Mouse (Mus musculus) hindbrain, postnatal 0 days (tissue): ENCODE results near the gene Abcg8. TPM values are rescaled to one million over a fixed set of nuclear protein-coding genes. Genes with fewer than 3 reads are reported as not detected.

Source experiments
- ATAC-seq: fragments of 200-750 bp; cut with Nextera tagmentation; 2 replicates; pipeline ENCODE4 v1.8.0; 2017; ENCODE audit warnings: mild to moderate bottlenecking, moderate TSS enrichment, moderate library complexity
- DNase-seq: peaks from one replicate; pipeline ENCODE4 v3.0.0-alpha.2; 2015; ENCODE audit warnings: low spot score
- H3K27ac ChIP-seq: fragments of 300-500 bp; sonication (generic); 2 replicates; pipeline ENCODE4 v1.5.1; 2014; ENCODE audit warnings: mild to moderate bottlenecking
- H3K27me3 ChIP-seq: fragments of 300-500 bp; sonication (generic); 2 replicates; pipeline ENCODE4 v1.6.1; 2014; ENCODE audit warnings: low read length, mixed read lengths; ENCODE audit not compliant: insufficient read depth
- H3K36me3 ChIP-seq: fragments of 300-500 bp; sonication (generic); 2 replicates; pipeline ENCODE4 v1.6.1; 2014; ENCODE audit warnings: low read length, mixed read lengths; ENCODE audit not compliant: insufficient read depth
- H3K4me1 ChIP-seq: fragments of 300-500 bp; sonication (generic); 2 replicates; pipeline ENCODE4 v1.6.1; 2014; ENCODE audit warnings: antibody characterized with exemption, low read length, mixed read lengths; ENCODE audit not compliant: insufficient read depth
- H3K4me2 ChIP-seq: fragments of 300-500 bp; sonication (generic); 2 replicates; pipeline ENCODE4 v1.6.1; 2014; ENCODE audit warnings: low read depth, mild to moderate bottlenecking, low read length, moderate library complexity, mixed read lengths
- H3K4me3 ChIP-seq: fragments of 300-500 bp; sonication (generic); 2 replicates; pipeline ENCODE4 v1.5.1; 2014; ENCODE audit warnings: low read length
- H3K9ac ChIP-seq: fragments of 300-500 bp; sonication (generic); replicated peaks from 2 replicates; pipeline ENCODE4 v1.6.1; 2014; ENCODE audit warnings: mild to moderate bottlenecking, low read length, moderate library complexity, mixed read lengths
- H3K9me3 ChIP-seq: fragments of 300-500 bp; sonication (generic); 2 replicates; pipeline ENCODE4 v1.6.1; 2016; ENCODE audit warnings: low read length, mixed read lengths
- CTCF ChIP-seq: IDR thresholded peaks from 2 replicates; pipeline ENCODE4 v1.5.1; 2016; ENCODE audit warnings: antibody characterized with exemption, control low read depth, low read depth
- WGBS: fragments of 180-500 bp; shearing (Covaris S2); extraction: QIAGEN DNeasy Blood & Tissue Kit; methylation state at CpG from one replicate; pipeline ENCODE4 v1.1.7; 2014; 5-methylcytosine and 5-hydroxymethylcytosine counted together
- polyA plus RNA-seq: library from polyadenylated mRNA; unstranded; fragments of >200 nt; fragmentation: Nextera tagmentation; extraction: Ambion mirVana; gene quantifications from 2 replicates; pipeline ENCODE4 v1.2.1, GENCODE M21; 2015
- total RNA-seq: library from RNA; depleted of rRNA; stranded (reverse); fragments of >200 nt; gene quantifications from 2 replicates; pipeline ENCODE4 v1.2.3, GENCODE M21; 2014

The Abcg8 gene
- total and polyA plus RNA-seq, 2 experiments from 2014 or later: not detected

DNA sequence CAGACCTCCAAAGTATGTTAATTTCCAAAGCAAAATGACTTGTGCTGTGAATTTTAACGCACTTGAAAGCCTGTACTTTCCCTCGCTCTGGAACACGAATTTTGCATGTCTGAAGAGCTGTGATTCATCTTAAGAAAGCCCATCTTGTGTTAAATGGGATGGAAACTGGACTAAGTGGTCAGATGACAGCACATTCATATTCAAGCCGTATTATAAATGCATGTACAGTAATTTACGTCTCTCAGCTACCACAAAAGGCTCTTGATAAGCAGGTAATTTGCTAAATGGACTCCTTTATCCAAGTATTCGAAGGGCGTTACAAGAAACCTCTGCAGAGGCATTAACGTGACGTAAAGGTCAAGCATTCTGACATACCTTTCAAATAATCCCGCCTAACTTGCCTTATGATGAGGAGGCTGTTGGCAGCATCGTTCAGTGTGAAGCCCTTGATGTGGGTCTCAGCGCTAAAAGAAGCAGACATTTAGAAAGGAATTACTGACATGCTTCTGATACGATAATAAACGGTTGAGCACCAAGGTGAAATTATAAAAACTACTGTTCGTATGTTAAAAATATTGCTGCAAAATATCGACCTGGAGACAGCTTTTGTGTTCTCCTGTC is 40.3 kb downstream of the Abcg8 start:
- no peak for TF ChIP-seq CTCF
- WGBS: 51% methylated on average over 16 of the region's 16 CpGs
- no peak overlapping the region for H3K9ac ChIP-seq
- no peak for ATAC-seq
- no peak for DNase-seq
- H3K27me3 ChIP-seq: no peaks in the 10 kb centered on the region
- no peak overlapping the region for H3K27ac ChIP-seq
- no peak overlapping the region for H3K4me3 ChIP-seq
- H3K9me3 ChIP-seq: no peaks in the 10 kb centered on the region
- no peak overlapping the region for H3K4me2 ChIP-seq
- H3K36me3 ChIP-seq: peaks cover 3% of the 10 kb centered on the region; the same call in 1 of the 2 replicates
- no peaks in the 10 kb centered on the region for H3K4me1 ChIP-seq

GRCm38 (mm10) chr17:84717416-84717815 is 41.3 kb downstream of the Abcg8 start:
- H3K36me3 ChIP-seq: peaks cover 7% of the 10 kb centered on the region; the same call in 1 of the 2 replicates
- no peaks in the 10 kb centered on the region for H3K4me1 ChIP-seq
- H3K27ac ChIP-seq: no peak overlapping the region
- DNase-seq (no peak), ATAC-seq (no peak)
- no peak overlapping the region for H3K4me3 ChIP-seq
- no peak for TF ChIP-seq CTCF
- no peaks in the 10 kb centered on the region for H3K27me3 ChIP-seq
- H3K9me3 ChIP-seq: no peaks in the 10 kb centered on the region
- 94% methylated on average over 5 of the region's 5 CpGs for WGBS
- no peak overlapping the region for H3K9ac ChIP-seq
- H3K4me2 ChIP-seq: no peak overlapping the region

DNA sequence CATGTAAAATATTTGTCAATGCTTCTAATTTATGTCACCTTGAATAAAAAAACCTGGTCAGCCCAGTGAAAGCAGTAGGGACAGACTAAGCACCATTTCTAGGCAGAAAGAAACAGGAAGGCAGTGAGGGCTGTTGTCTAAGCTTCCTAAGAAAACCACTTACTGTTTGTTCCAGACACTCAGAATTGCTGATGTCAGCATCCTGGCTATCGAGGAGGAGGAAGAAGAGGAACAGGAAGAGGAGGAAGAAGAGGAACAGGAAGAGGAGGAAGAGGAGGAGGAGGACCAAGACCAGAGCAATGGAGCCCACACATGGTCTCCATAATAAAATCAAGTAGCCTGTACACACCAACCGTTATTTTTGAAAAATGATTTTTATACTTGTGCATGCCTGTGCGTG is 43.0 kb downstream of the Abcg8 start:
- WGBS: 80% methylated on average over 3 of the region's 3 CpGs
- no peak for TF ChIP-seq CTCF
- ATAC-seq: no peak
- Histone ChIP-seq H3K27me3 (no peaks in the 10 kb centered on the region), H3K36me3 (peaks cover 8% of the 10 kb centered on the region; the same call in 1 of the 2 replicates), H3K4me3 (no peak overlapping the region), H3K9ac (no peak overlapping the region), H3K9me3 (no peaks in the 10 kb centered on the region), H3K4me2 (no peak overlapping the region), H3K4me1 (no peaks in the 10 kb centered on the region), H3K27ac (no peak overlapping the region)
- no peak for DNase-seq

- DNase-seq (no peak), ATAC-seq (no peak)
- Histone ChIP-seq H3K9me3 (no peaks in the 10 kb centered on the region), H3K4me1 (no peaks in the 10 kb centered on the region), H3K27me3 (no peaks in the 10 kb centered on the region), H3K27ac (no peak overlapping the region), H3K9ac (no peak overlapping the region), H3K4me3 (no peak overlapping the region), H3K4me2 (no peak overlapping the region), H3K36me3 (peaks cover 21% of the 10 kb centered on the region)
- TF ChIP-seq CTCF: no peak
- WGBS: 37% methylated on average over 9 of the region's 9 CpGs
Measured at GRCm38 (mm10) chr17:84724028-84724427, 47.9 kb downstream of the Abcg8 start.

DNA sequence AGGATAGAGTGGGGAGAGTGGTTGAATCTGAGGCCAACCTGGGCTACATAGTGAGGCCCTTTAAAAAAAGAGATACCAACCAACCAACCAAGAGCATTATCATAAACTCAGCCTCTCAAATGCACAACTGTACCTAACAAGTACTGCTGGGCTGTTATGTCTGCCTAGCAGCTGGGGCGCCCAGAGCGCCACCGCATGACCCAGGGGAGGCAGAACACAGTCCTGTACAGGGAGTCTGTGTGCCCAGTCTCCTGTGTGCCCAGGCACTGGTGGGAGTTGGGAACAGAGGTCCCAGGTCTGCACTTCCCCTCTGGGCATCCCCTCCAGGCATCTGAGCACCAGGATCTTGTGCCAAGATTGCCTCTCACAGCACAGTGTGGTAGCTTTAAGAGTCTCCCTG is 49.1 kb downstream of the Abcg8 start:
- no peaks in the 10 kb centered on the region for H3K9me3 ChIP-seq
- no peak overlapping the region for H3K4me2 ChIP-seq
- no peak for DNase-seq
- H3K36me3 ChIP-seq: peaks cover 22% of the 10 kb centered on the region
- H3K4me1 ChIP-seq: no peaks in the 10 kb centered on the region
- no peak overlapping the region for H3K9ac ChIP-seq
- H3K27ac ChIP-seq: no peak overlapping the region
- no peak for TF ChIP-seq CTCF
- 95% methylated on average over 3 of the region's 3 CpGs for WGBS
- no peak overlapping the region for H3K4me3 ChIP-seq
- no peak for ATAC-seq
- H3K27me3 ChIP-seq: no peaks in the 10 kb centered on the region

- Histone ChIP-seq H3K9me3 (no peaks in the 10 kb centered on the region), H3K36me3 (peaks cover 27% of the 10 kb centered on the region), H3K27ac (no peak overlapping the region), H3K4me3 (no peak overlapping the region), H3K4me2 (no peak overlapping the region), H3K4me1 (no peaks in the 10 kb centered on the region), H3K27me3 (no peaks in the 10 kb centered on the region), H3K9ac (no peak overlapping the region)
- no peak for TF ChIP-seq CTCF
- 81% methylated on average over 1 of the region's 1 CpGs for WGBS
- ATAC-seq (no peak), DNase-seq (no peak)
Measured at GRCm38 (mm10) chr17:84728201-84728911, 52.3 kb downstream of the Abcg8 start.

- Histone ChIP-seq H3K4me2 (no peak overlapping the region), H3K9me3 (no peaks in the 10 kb centered on the region), H3K27ac (no peak overlapping the region), H3K4me3 (no peak overlapping the region), H3K36me3 (peaks cover 27% of the 10 kb centered on the region), H3K27me3 (no peaks in the 10 kb centered on the region), H3K9ac (no peak overlapping the region), H3K4me1 (no peaks in the 10 kb centered on the region)
- WGBS: 96% methylated on average over 5 of the region's 5 CpGs
- ATAC-seq (no peak), DNase-seq (no peak)
- TF ChIP-seq CTCF: no peak
Measured at GRCm38 (mm10) chr17:84729140-84729539, 53.0 kb downstream of the Abcg8 start.
